Mouse (Mus musculus): ENCODE data around the gene Abcd3. TPM values are rescaled to one million over a fixed set of nuclear protein-coding genes. Genes with fewer than 3 reads are reported as not detected.
A peak's percentile ranks its signal among the peaks of the same experiment; 100 is the strongest.

Gene Abcd3
- polyA plus RNA-seq (2016; fragmentation: Nextera tagmentation; extraction: Ambion mirVana): 59.0 and 62.8 TPM in 2 replicates

- under 1% methylated on average over 72 of the region's 99 CpGs for WGBS
- H3K27ac ChIP-seq (replicated peaks): peak within 1 kb of the TSS; percentile 97
- H3K9me3 ChIP-seq: no peaks in the 10 kb centered on the region
- H3K4me1 ChIP-seq: peaks cover 13% of the 10 kb centered on the region
- no peaks in the 10 kb centered on the region for H3K36me3 ChIP-seq
- peak within 1 kb of the TSS; percentile 80 for H3K9ac ChIP-seq (replicated peaks)
- peak within 1 kb of the TSS; percentile 62 for H3K4me2 ChIP-seq (replicated peaks)
- H3K4me3 ChIP-seq: peak within 1 kb of the TSS; percentile 84
- ATAC-seq (ENCODE audit: low FRiP score, low read depth): peak; percentile 96
- no peaks in the 10 kb centered on the region for H3K27me3 ChIP-seq
Observed at GRCm38 (mm10) chr3:121814877-121815548, at the start of gene Abcd3. Abcd3 (minus strand) TSS chr3:121815302.

DNA sequence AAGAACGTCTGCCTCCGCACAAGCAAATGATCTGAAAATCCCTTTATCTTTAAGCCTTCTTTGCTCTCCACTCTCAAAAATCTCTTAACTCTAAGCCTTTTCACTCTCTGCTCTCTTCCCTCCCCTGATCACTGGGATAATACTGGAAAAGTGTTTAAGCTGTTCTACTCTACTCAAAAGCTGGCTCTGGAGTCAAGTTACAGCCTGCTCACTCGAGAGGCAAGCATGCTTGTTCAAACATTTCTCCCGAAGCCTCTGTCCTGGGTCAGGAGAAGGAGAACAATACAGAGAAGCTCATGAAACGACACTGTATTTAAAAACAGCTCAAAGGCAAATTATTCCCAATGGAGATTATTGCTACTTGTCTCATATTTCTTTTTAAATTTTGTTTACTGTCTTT, 44.0 kb upstream of the Abcd3 start:
- Histone ChIP-seq H3K4me2 (replicated peaks) (0 out of 2 replicates have a peak overlapping the region, but pooled peaks have one; percentile 2), H3K27me3 (peaks cover 6% of the 10 kb centered on the region; the same call in 1 of the 2 replicates), H3K9me3 (no peaks in the 10 kb centered on the region), H3K4me3 (no peak overlapping the region), H3K36me3 (no peaks in the 10 kb centered on the region), H3K9ac (replicated peaks) (no peak overlapping the region), H3K27ac (replicated peaks) (no peak overlapping the region), H3K4me1 (no peaks in the 10 kb centered on the region)
- 11% methylated on average over 5 of the region's 5 CpGs for WGBS
- no peak for ATAC-seq (ENCODE audit: low FRiP score, low read depth)

DNA sequence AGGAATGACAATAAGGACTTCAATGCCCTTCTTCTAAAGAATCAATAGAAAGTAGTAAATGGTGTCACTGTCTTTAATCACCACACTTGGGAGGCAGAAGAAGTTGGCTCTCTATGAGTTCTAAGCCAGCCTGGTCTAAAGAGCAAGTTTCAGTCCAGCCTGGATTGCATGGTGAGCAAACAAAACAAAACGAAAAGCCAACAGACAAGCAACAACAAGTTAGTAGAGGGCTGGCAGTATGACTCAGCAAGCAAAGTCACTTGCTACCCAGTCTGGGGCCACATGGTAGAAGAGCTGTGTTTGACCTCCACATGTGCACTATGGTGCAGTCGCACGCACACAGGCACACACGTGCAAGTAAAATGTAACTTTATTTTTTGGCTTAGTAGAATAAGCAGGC, 41.0 kb upstream of the Abcd3 start:
- ATAC-seq (ENCODE audit: low FRiP score, low read depth): no peak
- Histone ChIP-seq H3K4me2 (replicated peaks) (no peak overlapping the region), H3K27me3 (peaks cover 6% of the 10 kb centered on the region; the same call in 1 of the 2 replicates), H3K4me3 (no peak overlapping the region), H3K36me3 (no peaks in the 10 kb centered on the region), H3K9me3 (no peaks in the 10 kb centered on the region), H3K27ac (replicated peaks) (no peak overlapping the region), H3K9ac (replicated peaks) (no peak overlapping the region), H3K4me1 (no peaks in the 10 kb centered on the region)
- 91% methylated on average over 4 of the region's 4 CpGs for WGBS

GRCm38 (mm10) chr3:121853781-121854520, 38.8 kb upstream of the Abcd3 start:
- Histone ChIP-seq H3K4me3 (no peak overlapping the region), H3K4me1 (no peaks in the 10 kb centered on the region), H3K9me3 (no peaks in the 10 kb centered on the region), H3K4me2 (replicated peaks) (no peak overlapping the region), H3K27me3 (peaks cover 6% of the 10 kb centered on the region; the same call in 1 of the 2 replicates), H3K27ac (replicated peaks) (no peak overlapping the region), H3K9ac (replicated peaks) (no peak overlapping the region), H3K36me3 (no peaks in the 10 kb centered on the region)
- ATAC-seq (ENCODE audit: low FRiP score, low read depth): no peak
- WGBS: 73% methylated on average over 5 of the region's 5 CpGs

DNA sequence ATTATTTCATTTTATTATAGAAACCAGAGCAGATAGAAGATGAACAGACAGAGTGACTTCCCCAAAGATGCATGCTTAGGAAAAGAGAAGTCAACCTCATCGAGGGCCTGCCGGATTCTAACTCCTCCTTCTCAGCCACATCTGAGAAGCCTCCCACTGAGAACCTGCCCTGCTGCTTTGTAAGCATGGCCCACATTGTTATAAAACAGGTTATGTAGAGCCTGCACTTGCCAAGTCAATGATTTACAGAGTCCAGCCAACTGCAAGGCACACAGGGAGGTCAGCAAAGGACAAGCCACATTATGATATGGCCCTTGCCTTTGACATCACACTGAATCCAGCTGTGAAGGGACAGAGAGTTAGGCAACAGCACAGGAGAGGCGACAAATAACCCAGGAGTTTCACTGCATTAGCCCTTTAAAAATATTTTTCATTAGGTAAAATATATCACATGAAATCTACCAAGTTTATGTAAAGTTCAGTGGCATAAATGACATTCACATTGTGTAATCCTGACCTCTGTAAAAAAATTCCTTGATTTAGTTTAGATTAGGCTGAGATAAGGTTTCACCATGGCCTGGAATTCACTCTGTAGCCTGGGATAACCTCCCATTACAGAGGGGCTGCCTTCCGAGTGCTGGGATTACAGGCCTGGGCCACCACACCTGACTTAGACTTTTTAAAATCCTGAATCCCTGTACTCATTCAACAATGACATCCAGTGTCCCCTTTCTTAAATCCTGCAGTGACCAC, 37.1 kb upstream of the Abcd3 start:
- no peak for ATAC-seq (ENCODE audit: low FRiP score, low read depth)
- H3K27me3 ChIP-seq: peaks cover 3% of the 10 kb centered on the region; the same call in 1 of the 2 replicates
- H3K27ac ChIP-seq (replicated peaks): no peak overlapping the region
- 40% methylated on average over 4 of the region's 4 CpGs for WGBS
- H3K4me3 ChIP-seq: no peak overlapping the region
- no peaks in the 10 kb centered on the region for H3K36me3 ChIP-seq
- H3K4me1 ChIP-seq: no peaks in the 10 kb centered on the region
- H3K9ac ChIP-seq (replicated peaks): no peak overlapping the region
- H3K4me2 ChIP-seq (replicated peaks): no peak overlapping the region
- H3K9me3 ChIP-seq: no peaks in the 10 kb centered on the region

DNA sequence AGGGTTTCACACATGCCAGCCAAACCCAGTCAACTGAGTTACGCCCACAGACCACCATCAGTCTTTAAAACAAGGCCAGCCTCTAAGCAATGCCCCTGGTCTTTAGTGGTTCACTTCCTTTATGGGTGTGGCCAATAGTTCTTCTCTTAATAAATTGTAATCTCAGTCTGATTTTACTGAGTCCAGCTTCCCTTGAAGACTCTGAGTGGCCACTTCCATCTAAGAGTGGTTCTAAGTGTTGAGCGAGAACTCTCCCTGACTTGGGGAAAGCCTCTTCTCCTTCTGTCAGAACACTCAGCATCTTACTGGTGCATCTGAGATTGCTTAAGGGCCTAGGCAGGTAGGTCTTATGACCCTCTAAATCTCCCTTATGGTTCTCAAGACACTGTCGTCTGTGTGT, 35.9 kb upstream of the Abcd3 start:
- Histone ChIP-seq H3K9me3 (no peaks in the 10 kb centered on the region), H3K4me1 (no peaks in the 10 kb centered on the region), H3K4me3 (no peak overlapping the region), H3K27me3 (no peaks in the 10 kb centered on the region), H3K36me3 (no peaks in the 10 kb centered on the region), H3K4me2 (replicated peaks) (no peak overlapping the region), H3K9ac (replicated peaks) (no peak overlapping the region), H3K27ac (replicated peaks) (no peak overlapping the region)
- WGBS: 93% methylated on average over 3 of the region's 3 CpGs
- ATAC-seq (ENCODE audit: low FRiP score, low read depth): no peak

DNA sequence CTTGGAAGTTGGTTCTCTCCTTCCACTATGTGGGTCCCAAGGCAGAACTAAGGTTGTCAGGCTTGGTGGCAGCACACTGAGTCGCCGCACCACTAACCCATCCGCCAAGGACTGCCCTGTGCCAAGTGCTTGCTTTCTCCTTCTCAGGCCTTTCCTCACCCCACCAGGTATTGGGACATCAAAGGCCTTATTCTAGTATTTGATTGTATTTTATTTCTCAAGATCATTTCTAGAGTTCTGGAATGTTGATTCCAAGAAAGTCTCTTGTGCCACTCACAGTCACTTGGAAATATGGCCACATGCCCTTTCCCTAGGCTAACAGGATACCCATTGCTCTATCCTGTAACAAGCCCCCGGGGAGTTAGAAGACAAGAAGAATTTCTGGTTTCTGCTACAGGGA, 35.3 kb upstream of the Abcd3 start:
- no peak overlapping the region for H3K4me2 ChIP-seq (replicated peaks)
- H3K9ac ChIP-seq (replicated peaks): no peak overlapping the region
- no peaks in the 10 kb centered on the region for H3K36me3 ChIP-seq
- no peak overlapping the region for H3K27ac ChIP-seq (replicated peaks)
- ATAC-seq (ENCODE audit: low FRiP score, low read depth): no peak
- H3K4me1 ChIP-seq: no peaks in the 10 kb centered on the region
- 94% methylated on average over 4 of the region's 4 CpGs for WGBS
- no peaks in the 10 kb centered on the region for H3K27me3 ChIP-seq
- no peaks in the 10 kb centered on the region for H3K9me3 ChIP-seq
- H3K4me3 ChIP-seq: no peak overlapping the region

GRCm38 (mm10) chr3:121847296-121847695, 32.2 kb upstream of the Abcd3 start:
- Histone ChIP-seq H3K4me1 (no peaks in the 10 kb centered on the region), H3K9ac (replicated peaks) (no peak overlapping the region), H3K4me2 (replicated peaks) (no peak overlapping the region), H3K4me3 (no peak overlapping the region), H3K27me3 (no peaks in the 10 kb centered on the region), H3K36me3 (no peaks in the 10 kb centered on the region), H3K27ac (replicated peaks) (no peak overlapping the region), H3K9me3 (no peaks in the 10 kb centered on the region)
- no peak for ATAC-seq (ENCODE audit: low FRiP score, low read depth)

GRCm38 (mm10) chr3:121844658-121845057, 29.6 kb upstream of the Abcd3 start:
- H3K9ac ChIP-seq (replicated peaks): no peak overlapping the region
- no peak overlapping the region for H3K4me2 ChIP-seq (replicated peaks)
- H3K4me1 ChIP-seq: no peaks in the 10 kb centered on the region
- no peaks in the 10 kb centered on the region for H3K9me3 ChIP-seq
- H3K36me3 ChIP-seq: no peaks in the 10 kb centered on the region
- no peaks in the 10 kb centered on the region for H3K27me3 ChIP-seq
- 92% methylated on average over 6 of the region's 6 CpGs for WGBS
- no peak overlapping the region for H3K27ac ChIP-seq (replicated peaks)
- H3K4me3 ChIP-seq: no peak overlapping the region
- no peak for ATAC-seq (ENCODE audit: low FRiP score, low read depth)

GRCm38 (mm10) chr3:121844013-121844412, 28.9 kb upstream of the Abcd3 start:
- Histone ChIP-seq H3K4me3 (no peak overlapping the region), H3K4me2 (replicated peaks) (no peak overlapping the region)
- WGBS: 78% methylated on average over 3 of the region's 3 CpGs

GRCm38 (mm10) chr3:121843254-121843653, 28.2 kb upstream of the Abcd3 start:
- 94% methylated on average over 5 of the region's 5 CpGs for WGBS
- Histone ChIP-seq H3K4me3 (no peak overlapping the region), H3K36me3 (no peaks in the 10 kb centered on the region), H3K9me3 (no peaks in the 10 kb centered on the region), H3K4me1 (no peaks in the 10 kb centered on the region), H3K27ac (replicated peaks) (no peak overlapping the region), H3K27me3 (no peaks in the 10 kb centered on the region), H3K9ac (replicated peaks) (no peak overlapping the region), H3K4me2 (replicated peaks) (no peak overlapping the region)
- ATAC-seq (ENCODE audit: low FRiP score, low read depth): no peak

More at GRCm38 (mm10) chr3:121844013-121844412, 28.9 kb upstream of the Abcd3 start:
- no peaks in the 10 kb centered on the region for H3K9me3 ChIP-seq
- H3K36me3 ChIP-seq: no peaks in the 10 kb centered on the region
- ATAC-seq (ENCODE audit: low FRiP score, low read depth): no peak
- no peak overlapping the region for H3K27ac ChIP-seq (replicated peaks)
- H3K9ac ChIP-seq (replicated peaks): no peak overlapping the region
- H3K27me3 ChIP-seq: no peaks in the 10 kb centered on the region
- no peaks in the 10 kb centered on the region for H3K4me1 ChIP-seq

- H3K9ac ChIP-seq (replicated peaks): no peak overlapping the region
- H3K4me3 ChIP-seq: no peak overlapping the region
- no peak overlapping the region for H3K27ac ChIP-seq (replicated peaks)
- WGBS: 87% methylated on average over 7 of the region's 7 CpGs
- H3K9me3 ChIP-seq: no peaks in the 10 kb centered on the region
- H3K4me2 ChIP-seq (replicated peaks): no peak overlapping the region
- no peak for ATAC-seq (ENCODE audit: low FRiP score, low read depth)
- no peaks in the 10 kb centered on the region for H3K4me1 ChIP-seq
- no peaks in the 10 kb centered on the region for H3K27me3 ChIP-seq
- H3K36me3 ChIP-seq: no peaks in the 10 kb centered on the region
Observed at GRCm38 (mm10) chr3:121842306-121842860, 27.3 kb upstream of the Abcd3 start.
